Mouse (Mus musculus) CD4-positive, CD25-positive, alpha-beta regulatory T cell (primary cell): ENCODE results near the gene Papss2. TPM values are rescaled to one million over a fixed set of nuclear protein-coding genes. Genes with fewer than 3 reads are reported as not detected.

Source experiments
- polyA plus RNA-seq: library from polyadenylated mRNA; unstranded; fragments of 100-300 nt; shearing (Covaris generic); gene quantifications from one replicate; pipeline ENCODE4 v1.2.1, GENCODE M21; 2017

Gene Papss2
- polyA plus RNA-seq, result 0.20 TPM

GRCm38 (mm10) chr19:32595506-32596286 lies at the start of gene Papss2:
Papss2 (plus strand) TSS chr19:32595790.

Other genes with a start within 250 kb of the Papss2 start
- 40.9 TPM for gene Sgms1, start 206.1 kb upstream of the Papss2 start, polyA plus RNA-seq
- 262 TPM for gene Rpl9-ps6, start 129.2 kb upstream of the Papss2 start, polyA plus RNA-seq
- 64.2 TPM for gene Minpp1, start 110.0 kb upstream of the Papss2 start, polyA plus RNA-seq
- 99.2 TPM for gene Atad1, start 144.0 kb downstream of the Papss2 start, polyA plus RNA-seq
- 45.5 TPM for gene Pten, start 161.7 kb downstream of the Papss2 start, polyA plus RNA-seq